Mouse (Mus musculus): ENCODE measurements around the gene Syp.

The Syp gene

DNA sequence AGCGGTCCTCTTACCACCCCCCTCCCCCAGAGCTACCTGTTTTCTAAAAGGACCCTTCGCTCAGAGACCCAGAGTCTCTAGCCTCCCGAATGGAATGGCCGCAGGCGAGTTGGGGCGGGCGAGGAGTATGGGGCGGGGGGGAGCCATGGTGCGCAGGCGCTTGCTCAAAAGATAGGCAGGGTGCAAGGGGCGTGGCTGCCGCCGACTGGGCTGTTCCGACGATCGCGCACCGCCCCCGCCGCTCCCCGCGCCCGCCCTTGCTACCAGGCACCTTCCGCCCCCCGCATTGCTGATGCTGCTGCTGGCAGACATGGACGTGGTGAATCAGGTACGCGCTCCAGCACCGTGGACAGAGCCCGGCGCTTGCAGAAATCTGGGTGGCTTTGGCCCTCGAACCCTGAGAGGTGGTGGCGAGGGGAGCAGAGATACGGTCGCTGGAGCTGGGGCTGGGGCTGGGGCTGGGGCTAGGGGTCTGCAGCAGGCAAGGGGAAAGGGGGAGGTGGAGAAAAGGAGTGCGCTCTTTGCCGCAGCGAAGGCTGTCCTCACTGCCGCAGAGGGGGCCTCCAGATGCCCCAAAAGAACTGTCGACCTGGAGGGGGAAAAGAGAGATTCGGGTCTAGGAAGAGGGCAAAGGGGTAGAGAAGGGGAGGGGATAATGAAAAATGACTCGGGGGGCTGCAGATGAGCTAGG is at the start of gene Syp:
Gene Syp, plus strand, starts transcription at position 71 of the 691 bp plus-strand sequence.
- peak; percentile 73 for DNase-seq (ENCODE audit: low spot score)

DNA sequence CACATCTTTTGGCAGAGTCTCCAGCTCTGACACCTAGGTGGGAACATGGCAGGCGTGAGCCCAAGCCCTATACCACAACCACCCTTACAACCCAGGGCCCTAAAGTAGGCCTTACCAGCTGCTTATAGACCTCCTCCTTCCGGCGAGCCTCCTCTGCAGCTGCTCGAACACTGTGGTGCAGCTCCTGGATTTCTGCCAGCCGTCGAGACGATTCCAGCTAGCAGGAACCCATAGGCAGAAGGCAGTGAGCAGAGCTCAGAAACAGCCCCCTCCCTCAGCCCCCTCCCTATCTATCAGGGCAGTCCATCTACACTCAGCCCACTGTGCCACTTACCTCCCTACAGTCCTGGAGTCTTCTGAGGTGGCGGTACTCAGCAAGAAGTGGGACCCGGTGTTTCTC is 42.9 kb upstream of the Syp start:
- DNase-seq (ENCODE audit: low spot score), result no peak

DNA sequence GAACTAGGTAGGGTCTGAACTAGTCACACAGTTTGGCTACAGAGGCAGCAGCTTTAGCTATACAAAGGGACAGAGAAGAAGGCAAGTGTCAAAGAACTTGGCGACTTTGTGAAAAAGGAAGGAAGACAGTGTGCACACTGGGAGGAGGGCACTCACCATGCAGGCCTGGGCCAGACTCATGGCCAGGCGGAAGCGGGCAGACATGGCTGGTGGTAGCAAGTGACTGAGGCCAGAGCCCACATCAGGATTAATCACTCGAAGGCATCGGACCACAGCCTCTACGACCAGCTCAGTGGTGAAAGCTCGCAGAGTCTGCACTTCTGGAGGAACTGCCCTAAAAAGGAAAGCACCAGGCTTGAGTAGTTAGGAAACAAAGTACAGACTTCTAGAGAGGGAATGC is 34.3 kb upstream of the Syp start:
- no peak for DNase-seq (ENCODE audit: low spot score)

DNA sequence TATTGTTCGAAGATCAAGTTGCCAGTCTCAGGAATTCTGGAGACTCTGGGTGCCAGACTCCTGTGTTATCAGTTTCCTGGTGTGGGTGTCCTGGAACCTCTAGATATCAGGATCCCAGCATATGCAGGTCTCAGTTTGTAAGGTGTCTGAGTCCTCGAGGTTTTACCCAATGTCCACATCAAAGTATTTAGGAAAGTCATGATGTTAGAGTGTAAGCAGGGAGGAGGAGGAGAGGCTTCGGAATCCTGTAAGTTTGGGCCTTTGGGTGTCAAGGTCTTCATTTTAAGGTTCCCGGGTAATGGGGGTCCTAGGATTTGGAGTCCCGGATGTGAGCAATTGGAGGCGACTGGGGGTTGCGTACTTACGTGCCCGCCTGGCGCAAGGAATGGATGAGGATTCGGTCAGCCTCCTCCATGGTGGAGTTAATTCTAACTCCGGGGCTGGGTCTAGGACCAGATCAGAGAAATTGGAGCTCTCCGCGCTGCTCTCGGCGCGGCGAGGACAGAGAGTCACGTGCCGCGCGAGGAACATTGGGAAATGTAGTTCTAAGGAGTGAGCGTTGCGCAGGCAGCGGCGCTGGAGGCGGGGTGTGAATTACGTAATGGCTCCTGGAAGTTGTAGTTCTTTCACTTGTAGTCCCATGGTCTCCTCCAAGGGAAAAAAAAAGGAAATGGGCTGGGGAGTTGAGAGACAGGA is 33.2 kb upstream of the Syp start, which contains the start of gene Ccdc22:
Gene Ccdc22, minus strand, starts transcription at position 639 of the 696 bp plus-strand sequence.
- DNase-seq (ENCODE audit: low spot score), result peak; percentile 64

DNA sequence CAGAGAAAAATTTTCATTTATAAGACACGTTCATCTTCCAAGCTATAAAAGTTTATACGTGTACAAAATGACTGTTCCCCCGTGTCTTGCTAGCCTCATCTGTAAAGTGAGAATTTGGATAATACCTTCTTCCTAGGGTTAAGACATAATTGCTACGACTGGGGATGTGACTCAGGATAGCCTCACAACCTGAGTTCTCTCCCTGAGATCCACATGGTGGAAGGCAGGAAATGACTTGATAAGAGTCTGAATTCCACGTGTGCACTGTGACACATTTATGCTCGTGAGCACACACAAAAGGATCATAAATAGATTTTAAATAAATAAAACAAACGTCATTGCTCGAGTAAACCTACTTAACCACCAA is 32.7 kb upstream of the Syp start:
- DNase-seq (ENCODE audit: low spot score), result no peak

DNA sequence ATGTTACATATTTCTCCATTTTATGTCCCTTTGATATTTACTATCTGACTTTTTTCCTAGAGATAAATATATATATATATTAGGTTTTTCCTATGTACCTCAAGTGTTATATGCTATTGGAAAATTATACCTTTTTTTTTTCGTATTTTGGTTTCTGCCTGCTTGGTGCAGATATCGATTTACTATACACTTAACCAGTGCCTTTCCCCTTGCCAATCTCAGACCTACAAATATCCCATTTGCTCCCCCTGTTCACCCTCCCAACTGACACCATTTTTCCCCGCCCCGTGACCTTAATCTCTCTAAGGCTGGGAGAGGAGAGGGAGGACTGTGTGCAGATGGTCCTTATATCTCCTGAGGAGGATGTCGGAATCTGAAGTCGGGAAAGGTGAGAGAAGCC is 31.5 kb upstream of the Syp start, which contains the start of gene Cacna1f:
Gene Cacna1f, plus strand, starts transcription at position 301 of the 400 bp plus-strand sequence.
- no peak for DNase-seq (ENCODE audit: low spot score)

DNA sequence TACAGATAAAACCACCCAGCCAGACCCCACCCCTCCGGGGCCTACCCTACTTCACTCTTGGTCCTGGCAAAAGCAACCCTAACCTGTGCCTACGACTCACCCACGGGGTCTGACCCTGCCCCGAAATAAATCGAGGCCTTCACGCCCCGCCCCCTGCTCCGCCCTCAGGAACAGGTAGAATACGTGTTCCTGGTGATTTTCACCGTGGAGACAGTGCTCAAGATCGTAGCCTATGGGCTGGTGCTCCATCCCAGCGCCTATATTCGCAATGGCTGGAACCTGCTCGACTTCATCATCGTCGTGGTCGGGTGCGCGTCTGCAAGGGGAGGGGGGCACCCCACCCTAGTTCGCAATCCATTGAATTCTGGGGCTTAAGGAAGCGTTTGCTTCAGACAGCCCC is 28.2 kb upstream of the Syp start:
- DNase-seq (ENCODE audit: low spot score), result no peak

DNA sequence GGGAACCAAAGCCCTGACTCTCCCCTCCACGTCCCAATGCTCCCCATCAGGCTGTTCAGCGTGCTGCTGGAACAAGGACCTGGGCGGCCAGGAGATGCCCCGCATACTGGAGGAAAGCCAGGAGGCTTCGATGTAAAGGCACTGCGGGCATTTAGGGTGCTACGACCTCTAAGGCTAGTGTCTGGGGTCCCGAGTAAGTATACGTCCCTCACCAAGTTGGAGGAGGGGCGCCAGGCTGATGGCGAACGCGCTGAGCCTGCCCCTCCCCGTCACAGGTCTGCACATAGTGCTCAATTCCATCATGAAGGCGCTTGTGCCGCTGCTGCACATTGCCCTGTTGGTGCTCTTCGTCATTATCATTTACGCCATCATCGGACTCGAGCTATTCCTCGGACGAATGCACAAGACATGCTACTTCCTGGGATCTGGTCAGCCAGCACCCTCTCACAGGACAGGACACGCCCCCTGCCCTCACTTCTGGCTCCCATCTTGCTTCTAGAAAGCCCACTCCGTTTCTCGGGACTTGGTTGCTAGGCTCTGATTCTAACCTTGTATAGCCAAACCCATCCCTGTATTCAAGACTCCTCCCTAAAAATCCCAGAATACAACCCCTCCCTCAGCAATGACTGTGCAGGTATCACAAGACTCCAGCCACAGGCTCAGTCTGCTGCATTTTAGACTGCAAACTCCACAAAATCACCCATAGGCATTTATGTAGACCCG is 27.6 kb upstream of the Syp start:
- no peak for DNase-seq (ENCODE audit: low spot score)

DNA sequence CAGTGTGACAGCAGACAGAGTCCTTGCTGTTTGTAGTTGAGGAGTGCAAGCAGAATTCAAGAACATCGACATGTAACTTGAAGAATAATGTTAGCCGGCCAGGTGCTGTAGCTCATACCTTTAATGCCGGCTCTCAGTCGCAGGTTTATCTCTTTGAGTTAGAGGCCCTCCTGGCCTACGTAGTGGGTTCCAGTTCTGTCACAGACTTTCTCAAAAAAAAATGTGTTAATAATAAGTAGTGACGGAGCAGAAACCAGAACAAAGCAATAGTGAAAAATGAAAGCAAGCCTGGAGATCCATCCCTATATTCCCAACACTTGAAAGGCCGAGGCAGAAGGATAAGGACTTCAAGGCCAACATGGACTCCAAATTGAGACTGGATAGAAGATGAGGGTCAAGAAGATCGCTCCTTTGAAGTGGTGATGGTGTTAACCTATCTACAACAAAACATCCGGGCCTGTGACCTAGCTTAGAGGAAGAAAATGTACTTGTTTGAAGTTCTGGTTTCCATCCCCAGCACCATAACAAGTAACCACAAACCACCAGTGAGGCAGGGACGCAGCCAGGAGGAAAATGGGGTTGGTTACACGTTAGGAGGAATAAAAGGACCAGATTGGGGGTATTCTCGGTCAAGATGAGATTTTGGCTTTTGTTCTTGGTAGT is 20.3 kb upstream of the Syp start:
- DNase-seq (ENCODE audit: low spot score), result no peak

DNA sequence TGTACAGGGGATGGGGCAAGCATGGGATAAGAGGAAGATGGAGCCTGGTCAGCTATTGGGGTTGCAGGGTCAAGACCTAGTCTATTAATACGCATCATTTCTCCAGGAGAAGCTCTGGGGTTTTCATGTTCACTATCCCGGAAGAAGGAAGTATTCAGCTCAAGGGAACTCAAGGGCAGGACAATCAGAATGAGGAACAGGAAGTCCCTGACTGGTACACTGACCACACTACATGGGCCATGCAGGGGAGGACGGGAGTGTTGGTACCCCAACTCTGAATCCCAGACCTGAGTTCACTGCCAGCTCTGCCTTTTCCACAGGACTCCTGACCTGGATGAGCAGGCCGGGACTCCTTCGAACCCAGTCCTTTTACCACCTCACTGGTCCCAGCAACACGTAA is 5.7 kb upstream of the Syp start:
- no peak for DNase-seq (ENCODE audit: low spot score)

DNA sequence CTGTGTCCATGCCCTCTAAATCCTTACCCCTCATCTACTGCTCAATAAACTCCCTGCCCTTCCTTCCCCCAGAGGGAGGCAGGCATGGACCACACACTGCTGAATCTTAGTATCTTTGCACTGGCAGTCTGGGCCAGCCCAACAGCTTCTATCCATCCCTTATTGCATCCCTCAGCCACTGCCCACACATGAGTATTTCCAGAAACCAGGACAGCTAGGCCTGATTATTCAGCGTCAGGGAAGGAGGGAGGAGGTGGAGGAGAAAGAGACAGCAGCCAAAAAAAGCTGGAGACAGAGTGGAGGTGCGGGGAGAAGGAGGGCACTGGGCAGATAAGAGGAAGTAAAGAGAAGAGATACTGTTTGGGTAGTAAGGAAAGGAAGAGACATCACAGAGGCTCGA is 3.2 kb upstream of the Syp start:
- DNase-seq (ENCODE audit: low spot score), result no peak

DNA sequence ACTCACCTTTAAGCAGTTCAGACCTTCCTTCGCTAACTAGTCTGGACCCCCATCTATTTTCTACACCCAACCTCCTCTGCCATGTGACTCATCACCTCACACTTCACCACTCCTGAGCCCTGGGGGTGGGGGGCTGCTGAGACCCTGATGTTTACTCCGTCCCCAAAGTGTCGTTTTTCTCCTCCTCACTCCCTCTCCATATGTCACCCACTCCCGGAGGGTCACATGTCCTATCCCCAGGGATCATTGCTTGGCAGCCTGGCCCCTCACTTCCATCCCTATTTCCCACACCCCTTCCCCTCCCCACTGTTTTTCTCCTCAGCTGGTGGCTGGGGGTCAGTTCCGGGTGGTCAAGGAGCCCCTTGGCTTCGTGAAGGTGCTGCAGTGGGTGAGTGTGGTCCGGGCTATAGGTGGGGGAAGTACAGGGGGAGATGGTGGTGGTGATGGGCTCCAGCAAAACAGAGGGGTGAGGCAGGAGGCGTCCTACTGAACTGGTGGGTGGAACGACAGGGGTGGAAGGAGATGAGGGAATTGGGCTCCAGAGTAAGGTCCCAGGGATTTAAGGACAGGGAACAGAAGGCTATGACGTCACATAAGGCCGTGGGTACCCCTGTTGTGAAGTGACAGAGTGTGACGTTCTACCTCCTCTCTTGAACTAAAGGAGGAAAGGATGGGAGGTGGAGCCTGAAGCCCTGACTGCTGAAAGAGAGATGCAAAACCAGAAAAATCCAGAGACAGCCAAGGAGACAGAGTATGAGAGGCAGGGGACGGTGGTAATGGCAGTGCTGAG is 1.5 kb downstream of the Syp start:
- DNase-seq (ENCODE audit: low spot score), result no peak

DNA sequence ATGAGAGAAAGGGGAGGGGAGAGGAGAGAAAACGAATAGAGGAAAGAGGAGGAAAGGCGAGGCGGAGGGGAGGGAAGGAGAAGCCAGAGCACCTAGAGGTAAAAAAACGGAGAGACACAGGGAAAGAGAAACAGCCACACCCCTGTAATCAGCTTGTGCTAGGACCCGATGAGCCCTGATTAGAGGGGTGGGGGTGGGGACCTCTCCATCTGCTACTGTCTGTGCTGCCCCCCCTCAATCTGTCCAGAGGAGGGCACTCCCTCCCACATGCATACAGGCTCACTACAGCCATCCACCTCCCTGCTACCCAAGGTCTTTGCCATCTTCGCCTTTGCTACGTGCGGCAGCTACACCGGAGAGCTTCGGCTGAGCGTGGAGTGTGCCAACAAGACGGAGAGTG is 2.5 kb downstream of the Syp start:
- no peak for DNase-seq (ENCODE audit: low spot score)

DNA sequence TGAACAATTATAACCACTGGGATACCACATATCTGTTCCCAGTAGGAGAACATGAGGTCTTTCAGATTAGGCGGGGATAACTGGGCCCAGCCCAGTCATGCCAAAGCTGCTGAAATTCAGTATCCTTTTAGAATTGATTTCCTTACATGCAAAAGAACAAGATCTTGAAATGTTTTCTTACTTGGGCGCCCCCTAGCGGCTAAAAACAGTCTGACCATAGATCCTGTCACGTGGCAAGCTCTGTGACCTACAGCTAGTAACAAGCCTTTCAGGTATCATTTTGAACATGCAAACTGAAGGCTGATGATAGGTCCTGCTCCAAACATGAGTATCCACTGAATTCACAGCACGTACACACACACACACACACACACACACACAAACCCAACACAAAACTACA is 7.1 kb downstream of the Syp start:
- peak; percentile 69 for DNase-seq (ENCODE audit: low spot score)

DNA sequence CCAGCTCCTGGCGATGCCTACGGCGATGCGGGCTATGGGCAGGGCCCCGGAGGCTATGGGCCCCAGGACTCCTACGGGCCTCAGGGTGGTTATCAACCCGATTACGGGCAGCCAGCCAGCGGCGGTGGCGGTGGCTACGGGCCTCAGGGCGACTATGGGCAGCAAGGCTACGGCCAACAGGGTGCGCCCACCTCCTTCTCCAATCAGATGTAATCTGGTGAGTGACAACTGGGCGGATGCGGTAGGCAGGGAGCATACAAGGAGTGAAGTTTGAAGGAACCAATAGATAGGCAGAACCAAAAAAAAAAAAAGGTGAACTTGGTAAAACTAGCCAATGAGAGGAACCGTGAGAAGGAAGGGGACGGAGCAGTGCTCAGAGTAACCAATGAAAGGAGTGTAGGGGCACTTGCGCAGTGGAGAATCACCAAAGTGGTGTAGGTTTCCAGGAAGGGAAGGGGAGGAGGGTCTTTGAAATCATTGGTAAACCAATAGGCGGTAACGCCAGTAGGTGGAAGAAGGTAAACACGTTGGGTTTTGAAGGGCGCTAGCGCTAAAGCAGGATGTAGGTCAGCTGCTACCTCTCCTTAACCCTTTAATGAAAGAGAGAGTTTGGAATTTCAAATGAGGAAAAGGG is 10.5 kb downstream of the Syp start:
- DNase-seq (ENCODE audit: low spot score), result peak; percentile 71

DNA sequence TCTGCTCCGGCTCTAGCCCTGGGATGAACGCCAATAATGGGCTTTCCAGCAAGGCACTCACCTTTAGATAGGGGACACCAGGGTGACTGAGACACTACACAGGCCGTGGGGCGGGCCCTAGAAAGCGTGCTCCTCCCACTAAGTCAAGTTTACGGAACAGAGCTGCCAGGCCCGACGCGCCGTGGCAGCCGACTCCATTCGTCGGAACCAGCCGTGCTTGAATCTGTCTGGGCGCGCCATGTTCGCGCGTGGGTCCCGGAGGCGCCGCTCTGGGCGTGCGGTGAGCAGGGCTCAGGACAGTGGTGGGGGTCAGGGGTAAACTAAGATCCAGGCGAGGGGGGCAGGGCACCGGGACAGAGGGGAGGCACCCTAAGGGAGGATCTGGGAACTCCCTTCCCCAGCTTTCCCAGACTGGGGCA is 19.0 kb downstream of the Syp start, which contains the start of gene Prickle3:
Gene Prickle3, plus strand, starts transcription at position 40 of the 419 bp plus-strand sequence.
- DNase-seq (ENCODE audit: low spot score), result peak; percentile 22

DNA sequence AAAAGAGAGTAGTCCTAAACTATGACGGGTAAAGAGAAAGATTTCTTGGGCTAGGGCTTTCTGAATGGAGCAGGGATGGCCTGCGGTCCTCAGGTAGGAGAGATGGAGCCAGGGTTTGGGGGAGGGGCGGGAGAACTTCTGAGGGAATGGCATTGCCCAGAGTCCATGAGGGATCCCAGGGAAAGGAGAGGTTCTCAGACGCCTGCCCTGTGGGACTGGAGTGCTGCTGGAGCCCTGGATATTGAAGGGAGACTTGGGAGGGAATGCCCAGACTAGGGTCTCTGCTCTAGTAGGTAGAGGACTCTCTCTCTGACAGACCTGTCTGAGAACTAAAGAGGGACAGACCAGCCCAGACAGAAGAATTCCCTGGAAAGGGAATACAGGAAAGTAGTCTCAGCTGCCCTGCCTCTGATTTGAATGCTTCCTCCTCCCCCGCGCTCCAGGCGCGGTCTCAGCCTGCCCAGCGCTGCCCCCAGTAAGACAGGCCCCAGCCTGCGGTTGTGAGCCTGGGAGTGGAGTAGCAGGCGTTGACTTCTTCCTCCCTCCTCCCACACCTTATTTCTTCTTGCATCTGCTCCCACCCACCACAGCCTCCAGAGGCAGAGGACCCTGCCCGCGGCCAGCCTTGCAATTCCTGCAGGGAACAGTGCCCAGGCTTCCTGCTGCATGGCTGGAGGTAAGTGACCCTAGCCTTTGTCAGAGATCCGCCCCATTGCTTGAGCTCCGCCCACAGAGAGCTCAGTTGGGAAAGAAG is 19.9 kb downstream of the Syp start:
- no peak for DNase-seq (ENCODE audit: low spot score)

DNA sequence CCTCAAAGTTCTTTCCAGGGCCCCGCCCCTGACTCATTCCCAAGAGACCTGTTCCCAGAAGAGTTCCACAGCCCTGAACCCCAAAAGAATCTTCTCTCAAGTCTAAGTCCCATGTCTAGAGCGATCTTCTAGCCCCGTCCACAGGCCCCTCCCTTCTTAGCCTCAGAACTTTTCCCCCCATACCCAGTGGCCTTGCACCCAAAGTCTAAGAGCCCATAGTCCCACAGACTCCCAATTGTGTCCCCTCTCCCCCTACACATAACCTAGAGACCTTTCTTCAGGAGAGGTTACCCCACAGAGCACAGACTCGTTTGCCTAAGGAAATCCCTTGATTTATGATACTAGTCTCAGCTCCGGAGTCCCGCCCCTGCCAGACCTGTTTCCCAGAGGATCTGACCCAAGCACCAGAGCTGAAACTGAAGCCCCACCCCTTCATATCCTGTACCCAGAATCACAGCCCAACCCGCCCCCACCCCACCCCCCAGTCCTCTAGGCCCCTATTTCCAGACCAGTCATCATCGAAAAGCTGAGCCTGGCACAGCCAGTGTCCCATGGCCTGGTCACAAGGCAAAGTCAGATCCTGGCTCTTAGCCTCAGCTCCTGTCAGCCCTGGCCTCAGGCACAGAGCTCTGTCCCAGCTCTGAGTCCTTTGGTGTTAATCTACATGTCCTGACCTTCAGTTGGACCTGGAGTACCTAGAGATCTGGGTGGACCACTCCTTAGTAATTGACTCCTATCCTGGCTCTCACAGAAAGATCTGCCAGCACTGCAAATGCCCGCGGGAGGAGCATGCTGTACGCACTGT is 20.7 kb downstream of the Syp start:
- no peak for DNase-seq (ENCODE audit: low spot score)

DNA sequence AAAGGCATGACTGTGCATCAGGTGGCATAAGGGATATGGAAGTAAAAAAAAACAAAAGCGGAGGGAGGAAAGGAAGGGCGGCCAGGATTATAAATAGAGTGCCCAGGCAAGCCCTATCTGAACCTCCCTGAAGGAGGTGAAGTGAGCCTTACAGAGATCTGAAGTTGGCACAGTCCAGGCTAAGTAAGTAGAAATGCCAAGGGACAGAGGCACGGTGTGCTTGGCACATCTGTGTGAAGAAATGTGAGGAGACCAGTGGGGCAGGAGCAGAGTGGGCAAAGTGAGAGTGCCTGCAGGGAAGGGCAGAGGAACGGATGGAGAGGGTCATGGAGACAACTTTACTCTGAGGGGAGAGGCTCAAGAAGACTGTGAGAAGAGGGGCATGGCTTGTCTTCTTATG is 22.8 kb downstream of the Syp start:
- DNase-seq (ENCODE audit: low spot score), result no peak

DNA sequence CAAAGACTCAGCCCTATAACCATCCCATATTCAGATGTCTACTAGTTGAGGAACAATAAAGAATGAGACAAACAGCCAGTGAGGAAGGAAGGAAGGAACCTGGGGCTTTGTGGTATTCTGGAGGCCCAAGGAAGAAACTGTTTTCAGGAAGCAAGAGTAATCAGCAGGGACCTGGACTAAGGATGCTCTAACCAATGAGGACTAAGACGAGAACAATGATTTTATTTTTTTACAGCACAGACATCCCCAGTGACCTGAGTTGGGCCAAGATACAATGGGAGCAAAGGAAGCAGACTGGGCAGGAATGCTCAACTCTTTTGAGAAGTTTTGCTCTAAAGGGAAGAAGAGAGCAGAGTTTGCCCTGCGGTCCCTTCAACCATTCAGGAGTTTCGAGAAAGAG is 24.7 kb downstream of the Syp start:
- DNase-seq (ENCODE audit: low spot score), result no peak

All from spleen, adult 12 weeks (tissue).